Comparison of ENCODE assay signal across 22 mouse cellular contexts in genomic region chr5:38270942-38271341, GRCm38 (mm10). TPM values are rescaled to one million over a fixed set of nuclear protein-coding genes. Genes with fewer than 3 reads are reported as not detected.
DNase-seq lines count a peak whose midpoint lies in the region; ATAC-seq lines count a peak whose summit lies in the region.
"Had no signal": no experiment of that assay in that cellular context is flagged by ENCODE, and none has a peak within 500 bp of the region (broad histone marks: within the 10 kb centered on the region; RNA-seq: fewer than 3 reads in every experiment).

No protein-coding gene starts in this region.

- H3K4me3 ChIP-seq in kidney, embryonic 14.5 days (ENCODE audit: low read length), result no peak overlapping the region
- H3K4me3 ChIP-seq: embryonic facial prominence, embryonic 13.5 days; embryonic facial prominence, embryonic 15.5 days; erythroblast, embryonic 14.5 days; forebrain, embryonic 10.5 days; forebrain, embryonic 13.5 days had no signal

- H3K27me3 ChIP-seq in kidney, embryonic 14.5 days (ENCODE audit: control insufficient read depth, insufficient read depth, low read length), result peaks cover 16% of the 10 kb centered on the region

- no peaks in the 10 kb centered on the region for H3K4me1 ChIP-seq in kidney, embryonic 14.5 days (ENCODE audit: control insufficient read depth, insufficient read depth, low read length)
- H3K4me1 ChIP-seq: forebrain, embryonic 13.5 days had no signal

- H3K9ac ChIP-seq in kidney, embryonic 14.5 days (ENCODE audit: low read depth, low read length), result no peak overlapping the region
- H3K9ac ChIP-seq: embryonic facial prominence, embryonic 13.5 days; embryonic facial prominence, embryonic 15.5 days; forebrain, embryonic 13.5 days had no signal

- no peak overlapping the region for H3K4me2 ChIP-seq in kidney, embryonic 14.5 days (replicated peaks; ENCODE audit: low read depth, low read length)
- H3K4me2 ChIP-seq: embryonic facial prominence, embryonic 13.5 days; embryonic facial prominence, embryonic 15.5 days; forebrain, embryonic 13.5 days had no signal

- no peak overlapping the region for H3K27ac ChIP-seq in kidney, embryonic 14.5 days (ENCODE audit: low read depth, low read length)
- H3K27ac ChIP-seq: embryonic facial prominence, embryonic 13.5 days; embryonic facial prominence, embryonic 15.5 days; forebrain, embryonic 10.5 days; forebrain, embryonic 13.5 days had no signal

- H3K9me3 ChIP-seq in kidney, embryonic 14.5 days (ENCODE audit: control insufficient read depth, low read length), result no peaks in the 10 kb centered on the region
- H3K9me3 ChIP-seq: embryonic facial prominence, embryonic 13.5 days; embryonic facial prominence, embryonic 15.5 days; forebrain, embryonic 10.5 days; forebrain, embryonic 13.5 days had no signal

- 85% methylated on average over 3 of the region's 3 CpGs for WGBS in kidney, embryonic 14.5 days

- peak; percentile 66 for ATAC-seq in frontal cortex, adult (ENCODE audit: low TSS enrichment)
- ATAC-seq in kidney, embryonic 14.5 days (ENCODE audit: low FRiP score, low TSS enrichment), result no peak
- ATAC-seq: forebrain, embryonic 13.5 days; forebrain, embryonic 16.5 days had no signal

- no peak for DNase-seq in frontal cortex, postnatal 36 days (ENCODE audit: low spot score in 2 of 2)
- peak; percentile 66 for DNase-seq in adipocyte (ENCODE audit: low spot score)
- DNase-seq in brain, adult 2 months (ENCODE audit: low read depth, low spot score), result peak; percentile 35
- DNase-seq: adrenal gland, adult 8-10 months; adrenal gland, postnatal 14 days; adrenal gland, postnatal 36 days; cerebellum, adult 11 months; cerebellum, adult 18-20 months; cerebellum, adult 8-10 months; cerebellum, adult 9-11 months; cerebellum, postnatal 14 days; cerebellum, postnatal 36 days; embryo, embryonic 11 days had no signal

- peaks cover 32% of the 10 kb centered on the region for H3K36me3 ChIP-seq in kidney, embryonic 14.5 days (ENCODE audit: control insufficient read depth, insufficient read depth, low read length)

RNA-seq across cellular contexts. Expression of gene Otop1, which starts 4.8 kb away (rescaled TPM):
- polyA plus RNA-seq in kidney, embryonic 14.5 days (2014; fragmentation: Nextera tagmentation; extraction: Ambion mirVana), result not detected in 2 replicates
- polyA plus RNA-seq: embryonic facial prominence, embryonic 13.5 days; embryonic facial prominence, embryonic 15.5 days; erythroblast, embryonic 14.5 days; forebrain, embryonic 13.5 days; forebrain, embryonic 16.5 days had no signal

RNA-seq across cellular contexts. Expression of gene Tmem128, which starts 11.0 kb away (rescaled TPM):
- polyA plus RNA-seq in kidney, embryonic 14.5 days (2014; fragmentation: Nextera tagmentation; extraction: Ambion mirVana), result 103 and 114 TPM in 2 replicates

RNA-seq across cellular contexts. Expression of gene Drd5, which starts 48.2 kb away (rescaled TPM):
- polyA plus RNA-seq in kidney, embryonic 14.5 days (2014; fragmentation: Nextera tagmentation; extraction: Ambion mirVana), result not detected in 2 replicates
- polyA plus RNA-seq: C2C12; embryonic facial prominence, embryonic 15.5 days; erythroblast, embryonic 14.5 days; forebrain, embryonic 10.5 days had no signal

RNA-seq across cellular contexts. Expression of gene Lyar, which starts 50.7 kb away (rescaled TPM):
- polyA plus RNA-seq in kidney, embryonic 14.5 days (2014; fragmentation: Nextera tagmentation; extraction: Ambion mirVana), result 134 and 156 TPM in 2 replicates

RNA-seq across cellular contexts. Expression of gene Zbtb49, which starts 50.7 kb away (rescaled TPM):
- 9.5 and 14.2 TPM in 2 replicates for polyA plus RNA-seq in kidney, embryonic 14.5 days (2014; fragmentation: Nextera tagmentation; extraction: Ambion mirVana)

Comparison
In these comparisons a context has a peak if more than half of its experiments do, and no peak if none do; other contexts are left out.
1. DNase-seq: peak in adipocyte (single experiment) and brain, adult 2 months (single experiment); none in frontal cortex, postnatal 36 days (0 of 2).